Mouse (Mus musculus) liver (tissue): ENCODE measurements around the gene Olfr1014.

ENCODE experiments used
- DNase-seq: peaks from one replicate; pipeline ENCODE4 v3.0.0-alpha.2; 2020; ENCODE audit warnings: mixed read lengths

Gene Olfr1014

DNA sequence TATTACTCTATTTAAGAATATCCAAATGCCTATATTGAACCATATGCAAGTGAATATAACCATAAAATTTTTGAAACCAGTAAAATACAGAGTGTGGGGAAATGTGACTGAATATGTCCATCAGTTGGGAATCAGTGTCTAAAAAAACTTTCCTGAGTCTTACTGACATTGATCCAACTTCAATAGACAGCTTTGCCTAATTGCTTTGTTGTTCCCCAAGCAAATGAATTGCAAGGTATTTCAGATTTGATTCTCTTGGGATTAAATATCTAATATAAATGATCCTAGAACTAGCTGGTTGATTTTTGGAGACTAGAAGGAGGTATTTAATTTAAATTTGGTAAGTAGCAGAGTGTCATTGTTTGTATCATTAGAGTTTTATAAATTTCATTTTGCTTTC, at the start of gene Olfr1014:
Gene Olfr1014, plus strand, starts transcription at position 301 of the 400 bp plus-strand sequence.
- DNase-seq = no peak

DNA sequence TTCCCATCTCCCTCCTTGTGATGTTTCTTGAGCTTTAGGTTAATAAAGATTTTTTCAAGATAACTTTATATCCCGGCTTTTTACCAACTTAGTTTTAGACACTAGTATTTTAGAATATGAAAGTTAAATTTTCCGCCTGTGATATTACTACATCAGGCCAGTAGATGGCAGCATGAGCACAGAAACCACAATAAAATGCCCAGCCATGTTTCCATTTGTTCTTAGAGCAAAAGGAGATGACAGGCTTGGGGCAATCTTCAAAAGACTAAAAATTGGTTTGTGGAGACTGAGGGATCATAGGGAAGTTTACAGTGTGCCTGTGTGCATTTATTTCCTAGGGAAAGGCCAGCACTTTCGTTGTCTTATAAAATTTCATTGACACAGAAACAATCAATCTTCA, 46.7 kb upstream of the Olfr1014 start:
- DNase-seq = no peak

DNA sequence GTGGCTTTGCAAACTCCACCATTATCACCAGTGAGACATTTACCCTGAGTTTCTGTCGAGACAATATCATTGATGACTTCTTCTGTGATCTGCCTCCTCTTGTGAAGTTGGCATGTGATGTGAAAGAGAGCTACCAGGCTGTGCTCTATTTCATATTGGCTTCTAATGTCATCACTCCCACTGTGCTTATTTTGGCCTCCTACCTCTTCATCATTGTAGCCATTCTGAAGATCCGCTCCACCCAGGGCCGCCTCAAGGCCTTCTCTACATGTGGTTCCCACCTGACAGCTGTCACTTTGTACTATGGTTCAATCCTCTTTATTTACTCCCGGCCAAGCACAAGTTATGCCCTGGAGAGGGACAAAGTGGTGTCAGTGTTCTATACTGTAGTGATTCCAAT, 18.7 kb upstream of the Olfr1014 start:
- no peak for DNase-seq

DNA sequence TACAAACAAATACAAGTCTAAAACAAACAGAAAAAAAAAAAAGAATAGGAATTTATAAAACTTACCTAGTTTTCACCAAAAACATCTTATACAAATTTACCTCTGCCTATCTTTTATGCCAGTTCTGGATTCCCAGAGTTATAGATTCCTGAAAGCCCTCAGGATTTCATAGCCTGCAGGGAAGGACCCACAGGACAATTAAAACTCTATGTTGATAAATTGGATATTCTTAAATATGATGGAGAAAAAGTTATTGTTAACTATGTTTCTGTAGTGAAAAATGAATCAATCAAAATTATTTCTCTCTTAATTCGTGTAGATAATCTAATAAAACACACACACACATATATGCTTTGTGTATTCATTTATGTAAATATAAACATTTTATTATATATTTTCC, 9.8 kb upstream of the Olfr1014 start, which contains the start of gene Olfr1012:
Gene Olfr1012, minus strand, starts transcription at position 101 of the 400 bp plus-strand sequence.
- DNase-seq = no peak

DNA sequence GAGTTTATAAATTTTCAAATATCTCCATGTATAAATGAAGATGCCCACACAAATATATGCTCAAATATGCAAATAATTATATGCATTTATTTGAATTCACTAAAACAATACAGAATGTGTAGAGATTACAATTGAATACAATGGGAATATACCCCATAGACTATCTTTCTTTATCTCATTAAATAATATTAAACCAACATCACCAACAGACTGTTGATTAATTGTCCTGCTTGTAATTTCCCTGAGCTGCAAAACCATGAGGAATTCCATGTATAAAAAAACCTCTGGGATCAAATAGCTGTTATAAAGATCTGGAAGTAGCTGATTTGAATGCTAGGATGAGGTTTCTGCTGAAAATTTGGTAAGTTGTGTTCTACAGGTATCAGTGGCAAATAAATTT, 5.7 kb upstream of the Olfr1014 start, which contains the start of gene Olfr1013:
Gene Olfr1013, plus strand, starts transcription at position 301 of the 400 bp plus-strand sequence.
- DNase-seq = no peak

GRCm38 (mm10) chr2:85781717-85782116, 9.2 kb downstream of the Olfr1014 start, which contains the start of gene Olfr1015:
TSS of gene Olfr1015 (plus strand) at chr2:85782017.
- DNase-seq = no peak

GRCm38 (mm10) chr2:85792331-85792730, 19.8 kb downstream of the Olfr1014 start:
- no peak for DNase-seq

DNA sequence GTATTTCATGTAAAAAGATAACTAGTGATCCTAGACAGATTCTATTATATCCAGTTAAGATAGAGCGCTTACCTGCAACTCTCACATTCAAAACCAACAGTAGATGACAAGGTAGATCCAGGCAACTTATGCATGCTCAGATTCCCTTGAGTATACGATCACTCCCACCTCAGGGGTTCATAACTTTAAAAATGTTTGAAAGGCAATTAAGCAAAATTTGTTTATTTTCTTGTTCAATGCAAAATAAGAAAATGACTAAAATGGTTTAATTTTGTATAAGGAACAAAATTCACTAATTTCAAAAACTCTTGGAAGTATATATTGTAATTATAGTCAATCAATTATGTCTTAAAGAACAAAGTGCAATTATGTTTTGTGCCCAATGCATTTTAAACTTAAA, 29.9 kb downstream of the Olfr1014 start, which contains the start of gene Olfr1016:
Gene Olfr1016, minus strand, starts transcription at position 101 of the 400 bp plus-strand sequence.
- DNase-seq = no peak

- DNase-seq = no peak
Observed at GRCm38 (mm10) chr2:85804501-85804900, 32.0 kb downstream of the Olfr1014 start.

DNA sequence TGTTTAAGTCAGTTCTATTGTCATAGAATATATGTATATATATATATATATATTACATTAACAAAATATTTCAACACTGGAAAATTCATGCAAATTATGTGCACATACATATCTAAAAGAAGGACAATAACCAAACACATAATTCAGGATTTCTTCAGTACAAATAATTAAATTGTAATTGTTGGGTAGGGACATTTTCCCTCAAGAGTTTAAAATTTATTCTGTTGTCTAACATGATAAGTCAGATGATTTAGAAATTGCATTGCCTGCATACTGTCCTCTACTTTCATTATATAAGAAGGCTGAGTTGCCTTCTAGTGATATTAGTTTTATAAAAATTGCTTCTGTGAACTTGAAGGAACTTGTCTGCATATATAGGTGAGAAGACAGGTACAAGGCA, 45.7 kb downstream of the Olfr1014 start, which contains the start of gene Olfr1018:
Gene Olfr1018, plus strand, starts transcription at position 301 of the 400 bp plus-strand sequence.
- no peak for DNase-seq
